Mouse (Mus musculus) kidney, postnatal 0 days (tissue): Measurements from ENCODE around the gene Odr4. TPM values are rescaled to one million over a fixed set of nuclear protein-coding genes. Genes with fewer than 3 reads are reported as not detected.
A peak's percentile ranks its signal among the peaks of the same experiment; 100 is the strongest.

Source experiments
- ATAC-seq: fragments of 200-750 bp; cut with Nextera tagmentation; replicated peaks from 2 replicates; pipeline ENCODE4 v1.8.0; 2017; ENCODE audit warnings: low read depth, moderate number of reproducible peaks, moderate TSS enrichment, moderate library complexity; ENCODE audit not compliant: low FRiP score
- DNase-seq: peaks from one replicate; pipeline ENCODE4 v3.0.0-alpha.2; 2016; ENCODE audit warnings: low spot score
- H3K27ac ChIP-seq: fragments of 300-500 bp; sonication (generic); 2 replicates; pipeline ENCODE4 v1.5.1; 2014; ENCODE audit warnings: mild to moderate bottlenecking
- H3K27me3 ChIP-seq: fragments of 300-500 bp; sonication (generic); 2 replicates; pipeline ENCODE4 v1.6.1; 2014; ENCODE audit warnings: low read length, mixed read lengths; ENCODE audit not compliant: insufficient read depth
- H3K36me3 ChIP-seq: fragments of 300-500 bp; sonication (generic); 2 replicates; pipeline ENCODE4 v1.6.1; 2014; ENCODE audit warnings: low read length, mixed read lengths; ENCODE audit not compliant: insufficient read depth
- H3K4me1 ChIP-seq: fragments of 300-500 bp; sonication (generic); replicated peaks from 2 replicates; pipeline ENCODE4 v1.6.1; 2014; ENCODE audit warnings: antibody characterized with exemption, low read length, mixed read lengths; ENCODE audit not compliant: insufficient read depth
- H3K4me2 ChIP-seq: fragments of 300-500 bp; sonication (generic); 2 replicates; pipeline ENCODE4 v1.6.1; 2014; ENCODE audit warnings: mild to moderate bottlenecking, low read length, moderate library complexity, mixed read lengths
- H3K4me3 ChIP-seq: fragments of 300-500 bp; sonication (generic); replicated peaks from 2 replicates; pipeline ENCODE4 v1.5.1; 2014; ENCODE audit warnings: low read depth, low read length
- H3K9ac ChIP-seq: fragments of 300-500 bp; sonication (generic); 2 replicates; pipeline ENCODE4 v1.6.1; 2014; ENCODE audit warnings: low read depth, low read length
- H3K9me3 ChIP-seq: fragments of 300-500 bp; sonication (generic); replicated peaks from 2 replicates; pipeline ENCODE4 v1.6.1; 2016; ENCODE audit warnings: low read length, inconsistent platforms, mixed read lengths
- CTCF ChIP-seq: IDR thresholded peaks from 2 replicates; pipeline ENCODE4 v1.5.1; 2016; ENCODE audit warnings: antibody characterized with exemption, low read depth, mild to moderate bottlenecking, moderate library complexity
- WGBS: fragments of 180-500 bp; shearing (Covaris S2); extraction: QIAGEN DNeasy Blood & Tissue Kit; methylation state at CpG from one replicate; pipeline ENCODE4 v1.1.7; 2014; 5-methylcytosine and 5-hydroxymethylcytosine counted together
- polyA plus RNA-seq: library from polyadenylated mRNA; unstranded; fragments of >200 nt; fragmentation: Nextera tagmentation; extraction: Ambion mirVana; gene quantifications from 2 replicates; pipeline ENCODE4 v1.2.1, GENCODE M21; 2015

Gene Odr4
- polyA plus RNA-seq, 1 experiment from 2014 or later: 44.0 TPM

DNA sequence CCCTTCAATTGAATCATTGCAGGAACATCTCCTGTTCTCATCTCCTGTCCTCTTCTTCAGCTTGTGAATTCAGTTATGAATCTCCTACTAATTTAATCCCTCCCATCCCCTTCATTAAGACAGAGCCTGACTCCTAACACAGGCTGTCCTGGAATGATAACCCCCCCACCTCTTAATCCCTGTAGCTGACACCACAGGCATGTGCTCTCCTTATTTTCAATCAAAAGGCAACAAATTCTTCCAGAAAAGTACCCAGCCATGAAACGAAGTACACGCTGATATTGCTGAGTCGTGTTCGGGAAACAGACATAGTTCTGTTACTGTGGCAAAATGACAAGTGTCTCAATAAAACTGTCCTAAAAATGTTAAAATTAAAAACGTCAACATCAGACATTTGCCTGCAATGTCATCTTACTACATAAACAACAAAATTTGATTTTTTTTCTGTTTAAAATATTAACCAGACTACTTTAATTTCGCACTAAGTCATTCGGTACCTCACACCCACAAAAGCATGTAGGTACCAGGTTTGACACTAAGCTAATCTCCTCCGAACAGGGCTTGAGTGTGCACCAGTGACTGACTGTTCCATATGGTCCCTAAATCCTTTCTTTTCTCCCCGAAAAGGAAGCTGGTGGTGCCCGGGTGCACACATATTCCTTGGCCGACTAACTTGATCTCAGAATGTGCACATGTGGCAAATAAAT is 796 bp downstream of the Odr4 start:
- ATAC-seq (peak; percentile 2), DNase-seq (no peak)
- peaks cover 9% of the 10 kb centered on the region for H3K36me3 ChIP-seq
- H3K9me3 ChIP-seq: no peaks in the 10 kb centered on the region
- H3K27ac ChIP-seq: peak overlapping the region; percentile 88
- no peak for TF ChIP-seq CTCF
- H3K4me2 ChIP-seq: peak overlapping the region; percentile 56
- 21% methylated on average over 11 of the region's 11 CpGs for WGBS
- no peaks in the 10 kb centered on the region for H3K27me3 ChIP-seq
- H3K4me1 ChIP-seq: 0 out of 2 replicates have a peak, but pooled peaks cover 5% of the 10 kb centered on the region
- peak overlapping the region; percentile 56 for H3K9ac ChIP-seq
- peak overlapping the region; percentile 76 for H3K4me3 ChIP-seq

DNA sequence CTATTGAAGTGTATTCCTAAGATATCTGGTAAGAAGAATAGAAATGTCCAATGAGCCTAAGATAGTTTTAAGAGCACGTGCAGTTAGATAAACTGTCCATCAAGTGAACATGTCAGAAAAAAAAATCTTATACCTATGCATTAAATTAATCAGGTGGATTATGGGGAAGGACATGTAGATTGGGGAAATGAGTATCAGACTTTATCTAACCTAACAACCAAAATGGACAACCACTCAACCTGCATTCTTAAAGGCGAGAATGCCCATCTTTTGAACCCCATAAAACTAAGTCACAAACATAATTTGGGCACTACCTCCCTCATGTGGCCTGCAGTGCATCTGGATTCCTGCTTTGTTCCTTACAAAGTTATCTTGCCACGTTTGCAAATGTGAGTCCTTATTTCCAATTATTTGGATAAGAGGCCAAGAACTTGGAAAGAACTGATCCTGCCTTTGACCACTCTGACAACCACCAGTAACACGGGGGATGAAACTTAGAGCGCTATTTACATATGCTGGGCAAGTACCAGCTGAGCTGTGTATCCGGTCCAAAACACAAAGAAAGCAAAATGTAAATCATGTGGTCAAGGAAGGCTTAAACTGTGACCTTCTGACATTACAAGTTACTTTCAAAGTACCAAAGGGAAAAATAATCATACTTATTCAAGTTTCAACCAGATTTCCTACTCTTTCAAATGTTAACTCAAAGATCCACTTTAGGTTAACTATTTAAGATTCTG is 3.3 kb downstream of the Odr4 start:
- Histone ChIP-seq H3K9me3 (no peaks in the 10 kb centered on the region), H3K9ac (no peak overlapping the region)
- 86% methylated on average over 6 of the region's 6 CpGs for WGBS

DNA sequence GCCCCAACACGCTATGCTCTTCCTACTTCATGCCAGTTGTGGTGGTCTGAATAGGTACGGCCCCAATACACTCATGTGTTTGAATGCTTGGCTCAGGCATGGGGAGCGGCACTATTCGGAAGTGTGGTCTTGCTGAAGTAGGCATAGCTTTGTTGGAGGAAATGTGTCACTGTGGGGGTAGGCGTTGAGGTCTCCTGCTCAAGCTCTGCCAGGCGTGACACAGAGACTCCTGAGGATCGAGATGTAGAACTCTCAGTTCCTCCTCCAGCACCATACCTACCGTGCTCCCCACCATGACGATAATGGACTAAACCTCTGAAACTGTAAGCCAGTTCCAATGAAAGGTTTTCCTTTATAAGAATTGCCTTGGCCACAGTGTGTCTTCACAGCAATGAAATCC is 5.3 kb downstream of the Odr4 start:
- Histone ChIP-seq H3K27ac (no peak overlapping the region), H3K9me3 (no peaks in the 10 kb centered on the region), H3K4me2 (no peak overlapping the region), H3K4me1 (0 out of 2 replicates have a peak, but pooled peaks cover 5% of the 10 kb centered on the region), H3K4me3 (no peak overlapping the region), H3K36me3 (peaks cover 18% of the 10 kb centered on the region), H3K9ac (no peak overlapping the region), H3K27me3 (no peaks in the 10 kb centered on the region)
- DNase-seq: no peak
- ATAC-seq: no peak
- 90% methylated on average over 9 of the region's 9 CpGs for WGBS
- no peak for TF ChIP-seq CTCF

More for the DNA sequence above, 3.3 kb downstream of the Odr4 start:
- Histone ChIP-seq H3K36me3 (peaks cover 12% of the 10 kb centered on the region; the same call in 1 of the 2 replicates), H3K4me1 (0 out of 2 replicates have a peak, but pooled peaks cover 5% of the 10 kb centered on the region), H3K4me2 (no peak overlapping the region), H3K4me3 (no peak overlapping the region), H3K27me3 (no peaks in the 10 kb centered on the region), H3K27ac (no peak overlapping the region)
- TF ChIP-seq CTCF: no peak
- ATAC-seq (no peak), DNase-seq (no peak)

DNA sequence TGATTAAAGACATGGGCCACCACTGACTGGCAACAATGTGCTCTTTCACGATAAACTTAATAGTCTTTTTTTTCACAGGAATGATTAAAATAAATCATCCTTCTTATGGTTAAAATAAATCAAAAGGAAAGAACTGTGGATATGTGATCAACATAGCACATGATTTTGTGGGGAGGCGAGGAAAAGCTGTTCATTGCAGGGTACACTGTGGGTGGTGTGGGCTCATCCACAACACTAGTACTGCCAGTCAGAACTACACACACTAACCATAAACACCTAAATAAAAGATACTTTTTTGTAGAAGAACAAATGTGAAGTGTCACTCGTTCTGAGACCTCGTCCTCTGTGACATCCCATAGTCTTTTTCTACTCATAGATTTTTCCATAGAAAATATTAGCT is 8.7 kb downstream of the Odr4 start:
- ATAC-seq (no peak), DNase-seq (no peak)
- WGBS: 93% methylated on average over 4 of the region's 4 CpGs
- no peak overlapping the region for H3K27ac ChIP-seq
- H3K27me3 ChIP-seq: no peaks in the 10 kb centered on the region
- no peak for TF ChIP-seq CTCF
- no peaks in the 10 kb centered on the region for H3K4me1 ChIP-seq
- no peak overlapping the region for H3K4me3 ChIP-seq
- no peak overlapping the region for H3K4me2 ChIP-seq
- peaks cover 14% of the 10 kb centered on the region for H3K36me3 ChIP-seq
- no peak overlapping the region for H3K9ac ChIP-seq
- no peaks in the 10 kb centered on the region for H3K9me3 ChIP-seq

DNA sequence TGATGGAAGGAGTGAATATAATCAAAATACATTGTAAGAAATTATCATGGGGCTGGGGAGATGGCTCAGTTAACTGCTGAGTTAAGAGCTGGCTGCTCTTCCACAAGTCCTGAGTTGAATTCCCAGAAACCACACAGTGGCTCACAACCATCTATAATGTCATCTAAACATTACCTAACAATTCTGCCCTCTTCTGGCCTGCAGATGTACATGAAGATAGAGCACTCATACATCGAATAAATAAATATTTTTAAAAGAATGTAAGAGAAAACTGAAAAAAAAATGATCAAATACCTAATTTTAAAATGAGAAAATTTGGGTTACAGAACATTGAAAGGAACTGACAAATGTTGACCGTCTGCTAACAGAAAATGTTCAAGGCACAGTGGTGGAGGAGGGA is 18.6 kb downstream of the Odr4 start:
- H3K9me3 ChIP-seq: no peaks in the 10 kb centered on the region
- H3K9ac ChIP-seq: no peak overlapping the region
- H3K27ac ChIP-seq: no peak overlapping the region
- DNase-seq (no peak), ATAC-seq (no peak)
- H3K27me3 ChIP-seq: no peaks in the 10 kb centered on the region
- H3K4me2 ChIP-seq: no peak overlapping the region
- 0 out of 2 replicates have a peak, but pooled peaks cover 3% of the 10 kb centered on the region for H3K36me3 ChIP-seq
- 86% methylated on average over 2 of the region's 2 CpGs for WGBS
- no peak overlapping the region for H3K4me3 ChIP-seq
- no peaks in the 10 kb centered on the region for H3K4me1 ChIP-seq
- peak; percentile 20; the same call in 1 of the 2 replicates for TF ChIP-seq CTCF

DNA sequence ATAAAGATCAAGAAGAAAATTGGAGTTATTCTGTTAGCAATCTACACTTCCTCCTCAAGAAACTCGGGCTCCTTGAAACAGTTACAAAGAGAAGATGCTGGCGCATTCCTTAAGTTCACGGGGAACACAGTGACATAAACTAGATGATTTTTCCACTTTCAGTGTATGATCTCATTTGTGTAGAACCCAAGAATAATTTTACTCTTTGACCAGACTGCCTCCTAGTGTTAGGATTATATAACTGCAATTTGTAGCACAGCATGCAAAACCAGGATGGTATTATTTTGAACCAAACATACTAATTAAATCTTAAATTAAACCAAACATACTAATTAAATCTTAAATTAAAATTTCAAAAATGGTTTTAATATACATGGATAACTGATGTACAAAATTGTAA is 20.0 kb downstream of the Odr4 start:
- H3K9ac ChIP-seq: no peak overlapping the region
- H3K27ac ChIP-seq: no peak overlapping the region
- no peaks in the 10 kb centered on the region for H3K9me3 ChIP-seq
- H3K36me3 ChIP-seq: 0 out of 2 replicates have a peak, but pooled peaks cover 3% of the 10 kb centered on the region
- 90% methylated on average over 3 of the region's 3 CpGs for WGBS
- no peak overlapping the region for H3K4me3 ChIP-seq
- DNase-seq (peak; percentile 39), ATAC-seq (no peak)
- TF ChIP-seq CTCF: peak; percentile 59
- H3K4me2 ChIP-seq: no peak overlapping the region
- H3K4me1 ChIP-seq: no peaks in the 10 kb centered on the region
- no peaks in the 10 kb centered on the region for H3K27me3 ChIP-seq
